Mouse (Mus musculus): Measurements from ENCODE around the gene Mboat1. TPM values are rescaled to one million over a fixed set of nuclear protein-coding genes. Genes with fewer than 3 reads are reported as not detected.
A peak's percentile ranks its signal among the peaks of the same experiment; 100 is the strongest.

Gene Mboat1
- polyA plus RNA-seq, 1 experiment from 2014 or later, result 1.6 TPM

- H3K4me2 ChIP-seq, result no peak overlapping the region
- 55% methylated on average over 6 of the region's 6 CpGs for WGBS (ENCODE audit: insufficient replicate concordance)
Measured at GRCm38 (mm10) chr13:30185959-30186358, 49.7 kb downstream of the Mboat1 start.

GRCm38 (mm10) chr13:30186456-30186855 is 50.2 kb downstream of the Mboat1 start:
- Histone ChIP-seq H3K9ac (no peak overlapping the region), H3K36me3 (replicated peaks) (no peaks in the 10 kb centered on the region), H3K9me3 (replicated peaks) (no peaks in the 10 kb centered on the region), H3K4me1 (replicated peaks) (no peaks in the 10 kb centered on the region), H3K4me2 (no peak overlapping the region), H3K27me3 (no peaks in the 10 kb centered on the region), H3K4me3 (replicated peaks) (no peak overlapping the region), H3K27ac (replicated peaks) (no peak overlapping the region)
- ATAC-seq (ENCODE audit: insufficient read depth), result no peak
- 70% methylated on average over 8 of the region's 8 CpGs for WGBS (ENCODE audit: insufficient replicate concordance)

More at GRCm38 (mm10) chr13:30185959-30186358, 49.7 kb downstream of the Mboat1 start:
- Histone ChIP-seq H3K4me1 (replicated peaks) (no peaks in the 10 kb centered on the region), H3K9me3 (replicated peaks) (no peaks in the 10 kb centered on the region), H3K4me3 (replicated peaks) (no peak overlapping the region), H3K9ac (no peak overlapping the region), H3K27me3 (no peaks in the 10 kb centered on the region), H3K36me3 (replicated peaks) (no peaks in the 10 kb centered on the region), H3K27ac (replicated peaks) (no peak overlapping the region)
- no peak for ATAC-seq (ENCODE audit: insufficient read depth)

- ATAC-seq (ENCODE audit: insufficient read depth), result no peak
- H3K27ac ChIP-seq (replicated peaks), result no peak overlapping the region
Measured at GRCm38 (mm10) chr13:30192031-30192716, 55.9 kb downstream of the Mboat1 start.

GRCm38 (mm10) chr13:30193363-30193762 is 57.1 kb downstream of the Mboat1 start:
- Histone ChIP-seq H3K4me2 (no peak overlapping the region), H3K9me3 (replicated peaks) (no peaks in the 10 kb centered on the region), H3K36me3 (replicated peaks) (no peaks in the 10 kb centered on the region), H3K27me3 (no peaks in the 10 kb centered on the region), H3K4me3 (replicated peaks) (no peak overlapping the region), H3K9ac (no peak overlapping the region), H3K27ac (replicated peaks) (no peak overlapping the region), H3K4me1 (replicated peaks) (no peaks in the 10 kb centered on the region)
- ATAC-seq (ENCODE audit: insufficient read depth), result no peak
- 47% methylated on average over 4 of the region's 4 CpGs for WGBS (ENCODE audit: insufficient replicate concordance)

More at GRCm38 (mm10) chr13:30192031-30192716, 55.9 kb downstream of the Mboat1 start:
- no peaks in the 10 kb centered on the region for H3K36me3 ChIP-seq (replicated peaks)
- no peak overlapping the region for H3K4me2 ChIP-seq
- H3K4me1 ChIP-seq (replicated peaks), result no peaks in the 10 kb centered on the region
- no peaks in the 10 kb centered on the region for H3K9me3 ChIP-seq (replicated peaks)
- no peaks in the 10 kb centered on the region for H3K27me3 ChIP-seq
- WGBS (ENCODE audit: insufficient replicate concordance), result 24% methylated on average over 3 of the region's 3 CpGs
- H3K9ac ChIP-seq, result no peak overlapping the region
- no peak overlapping the region for H3K4me3 ChIP-seq (replicated peaks)

GRCm38 (mm10) chr13:30194834-30195233 is 58.5 kb downstream of the Mboat1 start:
- 67% methylated on average over 3 of the region's 3 CpGs for WGBS (ENCODE audit: insufficient replicate concordance)
- no peak for ATAC-seq (ENCODE audit: insufficient read depth)
- Histone ChIP-seq H3K27ac (replicated peaks) (no peak overlapping the region), H3K4me1 (replicated peaks) (no peaks in the 10 kb centered on the region), H3K27me3 (no peaks in the 10 kb centered on the region), H3K9me3 (replicated peaks) (no peaks in the 10 kb centered on the region), H3K4me2 (no peak overlapping the region), H3K4me3 (replicated peaks) (no peak overlapping the region), H3K36me3 (replicated peaks) (no peaks in the 10 kb centered on the region), H3K9ac (no peak overlapping the region)

- H3K9ac ChIP-seq, result no peak overlapping the region
Measured at GRCm38 (mm10) chr13:30196661-30197060, 60.4 kb downstream of the Mboat1 start.

GRCm38 (mm10) chr13:30198101-30198570 is 61.8 kb downstream of the Mboat1 start:
- Histone ChIP-seq H3K27me3 (no peaks in the 10 kb centered on the region), H3K4me3 (replicated peaks) (no peak overlapping the region), H3K9me3 (replicated peaks) (no peaks in the 10 kb centered on the region), H3K4me1 (replicated peaks) (no peaks in the 10 kb centered on the region), H3K9ac (no peak overlapping the region), H3K27ac (replicated peaks) (no peak overlapping the region), H3K36me3 (replicated peaks) (no peaks in the 10 kb centered on the region), H3K4me2 (peak overlapping the region; percentile 10; the same call in 1 of the 2 replicates)
- no peak for ATAC-seq (ENCODE audit: insufficient read depth)
- 46% methylated on average over 9 of the region's 9 CpGs for WGBS (ENCODE audit: insufficient replicate concordance)

More at GRCm38 (mm10) chr13:30196661-30197060, 60.4 kb downstream of the Mboat1 start:
- H3K4me3 ChIP-seq (replicated peaks), result no peak overlapping the region
- WGBS (ENCODE audit: insufficient replicate concordance), result 66% methylated on average over 8 of the region's 8 CpGs
- no peaks in the 10 kb centered on the region for H3K36me3 ChIP-seq (replicated peaks)
- no peaks in the 10 kb centered on the region for H3K9me3 ChIP-seq (replicated peaks)
- no peaks in the 10 kb centered on the region for H3K27me3 ChIP-seq
- no peaks in the 10 kb centered on the region for H3K4me1 ChIP-seq (replicated peaks)
- ATAC-seq (ENCODE audit: insufficient read depth), result no peak
- H3K27ac ChIP-seq (replicated peaks), result no peak overlapping the region
- no peak overlapping the region for H3K4me2 ChIP-seq

- Histone ChIP-seq H3K9ac (no peak overlapping the region), H3K4me1 (replicated peaks) (no peaks in the 10 kb centered on the region), H3K4me3 (replicated peaks) (no peak overlapping the region), H3K27me3 (no peaks in the 10 kb centered on the region), H3K9me3 (replicated peaks) (no peaks in the 10 kb centered on the region), H3K36me3 (replicated peaks) (no peaks in the 10 kb centered on the region), H3K4me2 (no peak overlapping the region), H3K27ac (replicated peaks) (no peak overlapping the region)
- ATAC-seq (ENCODE audit: insufficient read depth), result no peak
- 64% methylated on average over 4 of the region's 4 CpGs for WGBS (ENCODE audit: insufficient replicate concordance)
Measured at GRCm38 (mm10) chr13:30199821-30200220, 63.5 kb downstream of the Mboat1 start.

GRCm38 (mm10) chr13:30200737-30201136 is 64.4 kb downstream of the Mboat1 start:
- no peak overlapping the region for H3K4me2 ChIP-seq

GRCm38 (mm10) chr13:30203018-30203417 is 66.7 kb downstream of the Mboat1 start:
- Histone ChIP-seq H3K36me3 (replicated peaks) (no peaks in the 10 kb centered on the region), H3K9ac (no peak overlapping the region), H3K27ac (replicated peaks) (no peak overlapping the region), H3K4me1 (replicated peaks) (no peaks in the 10 kb centered on the region), H3K9me3 (replicated peaks) (no peaks in the 10 kb centered on the region), H3K4me2 (no peak overlapping the region), H3K4me3 (replicated peaks) (no peak overlapping the region), H3K27me3 (no peaks in the 10 kb centered on the region)
- no peak for ATAC-seq (ENCODE audit: insufficient read depth)
- 67% methylated on average over 2 of the region's 2 CpGs for WGBS (ENCODE audit: insufficient replicate concordance)

More at GRCm38 (mm10) chr13:30200737-30201136, 64.4 kb downstream of the Mboat1 start:
- no peak for ATAC-seq (ENCODE audit: insufficient read depth)
- Histone ChIP-seq H3K27ac (replicated peaks) (no peak overlapping the region), H3K9me3 (replicated peaks) (no peaks in the 10 kb centered on the region), H3K9ac (no peak overlapping the region), H3K36me3 (replicated peaks) (no peaks in the 10 kb centered on the region), H3K4me3 (replicated peaks) (no peak overlapping the region), H3K4me1 (replicated peaks) (no peaks in the 10 kb centered on the region), H3K27me3 (no peaks in the 10 kb centered on the region)
- WGBS (ENCODE audit: insufficient replicate concordance), result 52% methylated on average over 2 of the region's 2 CpGs

GRCm38 (mm10) chr13:30208176-30208575 is 71.9 kb downstream of the Mboat1 start:
- no peaks in the 10 kb centered on the region for H3K27me3 ChIP-seq
- no peaks in the 10 kb centered on the region for H3K9me3 ChIP-seq (replicated peaks)
- H3K9ac ChIP-seq, result no peak overlapping the region
- H3K4me2 ChIP-seq, result no peak overlapping the region
- no peak for ATAC-seq (ENCODE audit: insufficient read depth)
- no peaks in the 10 kb centered on the region for H3K4me1 ChIP-seq (replicated peaks)
- WGBS (ENCODE audit: insufficient replicate concordance), result 56% methylated on average over 1 of the region's 1 CpGs
- no peaks in the 10 kb centered on the region for H3K36me3 ChIP-seq (replicated peaks)
- no peak overlapping the region for H3K27ac ChIP-seq (replicated peaks)
- no peak overlapping the region for H3K4me3 ChIP-seq (replicated peaks)

GRCm38 (mm10) chr13:30213276-30213675 is 77.0 kb downstream of the Mboat1 start:
- H3K27ac ChIP-seq (replicated peaks), result no peak overlapping the region
- ATAC-seq (ENCODE audit: insufficient read depth), result no peak
- WGBS (ENCODE audit: insufficient replicate concordance), result 68% methylated on average over 9 of the region's 9 CpGs
- no peak overlapping the region for H3K4me2 ChIP-seq
- no peak overlapping the region for H3K4me3 ChIP-seq (replicated peaks)
- H3K36me3 ChIP-seq (replicated peaks), result no peaks in the 10 kb centered on the region
- H3K9me3 ChIP-seq (replicated peaks), result no peaks in the 10 kb centered on the region
- H3K9ac ChIP-seq, result no peak overlapping the region
- H3K4me1 ChIP-seq (replicated peaks), result no peaks in the 10 kb centered on the region
- no peaks in the 10 kb centered on the region for H3K27me3 ChIP-seq
